Comparison of ENCODE assay signal across 26 mouse cellular contexts in genomic region chr8:111748766-111749165, GRCm38 (mm10). TPM values are rescaled to one million over a fixed set of nuclear protein-coding genes. Genes with fewer than 3 reads are reported as not detected.
DNase-seq lines count a peak whose midpoint lies in the region; ATAC-seq and TF ChIP-seq lines count a peak whose summit lies in the region.
"Had no signal": no experiment of that assay in that cellular context is flagged by ENCODE, and none has a peak within 500 bp of the region (broad histone marks: within the 10 kb centered on the region; RNA-seq: fewer than 3 reads in every experiment).

No protein-coding gene starts in this region.

- TF ChIP-seq POLR2A in cerebellum, adult 2 months (IDR thresholded peaks at IDR 0.05; ENCODE audit: borderline replicate concordance, insufficient read depth, low read length), result no peak

- H3K4me2 ChIP-seq in heart, embryonic 15.5 days, result no peak overlapping the region
- H3K4me2 ChIP-seq: embryonic facial prominence, embryonic 15.5 days; forebrain, embryonic 15.5 days; heart, embryonic 13.5 days; hindbrain, embryonic 12.5 days had no signal

- H3K4me3 ChIP-seq in heart, embryonic 15.5 days, result no peak overlapping the region
- H3K4me3 ChIP-seq in ES-E14 (ENCODE audit: insufficient read depth in 1 of 2, low read depth in 1 of 2, low read length in 2 of 2, poor library complexity in 1 of 2, severe bottlenecking in 1 of 2), result no peak overlapping the region
- H3K4me3 ChIP-seq in limb, embryonic 10.5 days, result no peak overlapping the region
- H3K4me3 ChIP-seq in layer of hippocampus, adult 2 months, result no peak overlapping the region
- no peak overlapping the region for H3K4me3 ChIP-seq in cerebellum, adult 2 months (replicated peaks; ENCODE audit: insufficient read depth, low read depth, low read length)
- H3K4me3 ChIP-seq: embryonic facial prominence, embryonic 15.5 days; erythroblast, embryonic 14.5 days; forebrain, embryonic 10.5 days; forebrain, embryonic 15.5 days; heart, embryonic 13.5 days; hindbrain, embryonic 12.5 days had no signal

- no peak overlapping the region for H3K9ac ChIP-seq in heart, embryonic 15.5 days
- H3K9ac ChIP-seq in ES-E14 (ENCODE audit: insufficient read depth, low read depth, low read length, poor library complexity, severe bottlenecking), result no peak overlapping the region
- H3K9ac ChIP-seq: embryonic facial prominence, embryonic 15.5 days; forebrain, embryonic 15.5 days; heart, embryonic 13.5 days; hindbrain, embryonic 12.5 days had no signal

- H3K36me3 ChIP-seq in heart, embryonic 15.5 days, result no peaks in the 10 kb centered on the region
- H3K36me3 ChIP-seq in ES-E14 (ENCODE audit: control insufficient read depth, insufficient read depth, low read length, poor library complexity, severe bottlenecking), result no peaks in the 10 kb centered on the region
- H3K36me3 ChIP-seq in limb, embryonic 10.5 days, result no peaks in the 10 kb centered on the region
- H3K36me3 ChIP-seq: embryonic facial prominence, embryonic 15.5 days; forebrain, embryonic 10.5 days; forebrain, embryonic 15.5 days; heart, embryonic 13.5 days; hindbrain, embryonic 12.5 days had no signal

- TF ChIP-seq CTCF in layer of hippocampus, adult 2 months (conservative IDR thresholded peaks at IDR 0.05), result no peak
- no peak for TF ChIP-seq CTCF in cerebellum, adult 2 months (IDR thresholded peaks at IDR 0.05; ENCODE audit: borderline replicate concordance, insufficient read depth, low read depth, low read length)

- in situ Hi-C loops in ES-E14 (cut with MboI; ENCODE audit: low sequenced_read_pairs in 2 of 2, unreplicated experiment in 2 of 2), result no loop called here

- no peaks in the 10 kb centered on the region for H3K27me3 ChIP-seq in heart, embryonic 15.5 days
- peaks cover 7% of the 10 kb centered on the region; the same call in 1 of the 2 replicates for H3K27me3 ChIP-seq in limb, embryonic 10.5 days (ENCODE audit: low read depth, poor library complexity, severe bottlenecking)
- H3K27me3 ChIP-seq in cerebellum, adult 2 months (ENCODE audit: control insufficient read depth, insufficient read depth, low read length), result no peaks in the 10 kb centered on the region
- H3K27me3 ChIP-seq: embryonic facial prominence, embryonic 15.5 days; forebrain, embryonic 15.5 days; heart, embryonic 13.5 days; hindbrain, embryonic 12.5 days had no signal

- H3K9me3 ChIP-seq in heart, embryonic 15.5 days (replicated peaks), result no peaks in the 10 kb centered on the region
- H3K9me3 ChIP-seq in ES-E14 (ENCODE audit: control insufficient read depth, insufficient read depth, low read depth, low read length), result no peaks in the 10 kb centered on the region
- H3K9me3 ChIP-seq in limb, embryonic 10.5 days (replicated peaks), result no peaks in the 10 kb centered on the region
- H3K9me3 ChIP-seq: embryonic facial prominence, embryonic 15.5 days; forebrain, embryonic 10.5 days; forebrain, embryonic 15.5 days; heart, embryonic 13.5 days; hindbrain, embryonic 12.5 days had no signal

- ATAC-seq in heart, embryonic 15.5 days (replicated peaks; ENCODE audit: insufficient number of reproducible peaks, insufficient read depth, low FRiP score, low read depth), result no peak
- ATAC-seq: forebrain, embryonic 15.5 days; hindbrain, embryonic 16.5 days had no signal

- H3K4me1 ChIP-seq in heart, embryonic 15.5 days (replicated peaks), result peaks cover 31% of the 10 kb centered on the region
- H3K4me1 ChIP-seq in ES-E14 (ENCODE audit: control insufficient read depth in 2 of 2, insufficient read depth in 2 of 2, low read length in 2 of 2, poor library complexity in 1 of 2), result peaks cover 12 to 30% of the 10 kb centered on the region in 2 experiments
- peaks cover 31% of the 10 kb centered on the region for H3K4me1 ChIP-seq in limb, embryonic 10.5 days
- H3K4me1 ChIP-seq in cerebellum, adult 2 months (ENCODE audit: control insufficient read depth, insufficient read depth, low read length), result peaks cover 17% of the 10 kb centered on the region

- WGBS in heart, embryonic 15.5 days, result 51% methylated on average over 6 of the region's 6 CpGs
- WGBS in limb, embryonic 10.5 days, result 60% methylated on average over 6 of the region's 6 CpGs
- WGBS in cerebellum, adult 2 months, result 63% methylated on average over 6 of the region's 6 CpGs

- 0 out of 2 replicates have a peak overlapping the region, but pooled peaks have one; percentile 40 for H3K27ac ChIP-seq in heart, embryonic 15.5 days
- H3K27ac ChIP-seq in ES-E14 (ENCODE audit: insufficient read depth, low read depth, low read length, poor library complexity, severe bottlenecking), result peak overlapping the region; percentile 87; the same call in 1 of the 2 replicates
- peak overlapping the region; percentile 30; the same call in 1 of the 2 replicates for H3K27ac ChIP-seq in limb, embryonic 10.5 days
- H3K27ac ChIP-seq in layer of hippocampus, adult 2 months, result no peak overlapping the region
- no peak overlapping the region for H3K27ac ChIP-seq in cerebellum, adult 2 months (ENCODE audit: insufficient read depth, low read length)
- H3K27ac ChIP-seq: embryonic facial prominence, embryonic 15.5 days; forebrain, embryonic 10.5 days; forebrain, embryonic 15.5 days; heart, embryonic 13.5 days; hindbrain, embryonic 12.5 days had no signal

- DNase-seq in heart, adult 9 months (ENCODE audit: low spot score in 2 of 2), result no peak
- DNase-seq in ES-E14 (ENCODE audit: low read depth, low spot score), result no peak
- no peak for DNase-seq in limb, embryonic 10.5 days (ENCODE audit: low spot score)
- DNase-seq in layer of hippocampus, adult 2 months (ENCODE audit: low spot score in 2 of 2), result no peak
- DNase-seq in lung, postnatal 10 days, result no peak
- DNase-seq in cerebellum, adult 2 months, result no peak
- DNase-seq: adrenal gland, adult 2 months; adrenal gland, postnatal 25 days; cerebellum, adult 8-10 months; cerebellum, postnatal 14 days; embryo, embryonic 11 days; gastrocnemius, postnatal 10 days; heart, postnatal 10 days; heart, postnatal 4 days had no signal

TF ChIP-seq in ES-E14, 5 proteins besides CTCF, POLR2A, EP300 and RAD21:
- TF ChIP-seq ZC3H11A (IDR thresholded peaks at IDR 0.05; ENCODE audit: borderline replicate concordance, low read depth, low read length) (no peak), MAFK (IDR thresholded peaks at IDR 0.05; ENCODE audit: insufficient read depth, low read depth, low read length) (no peak), ZNF384 (IDR thresholded peaks at IDR 0.05; ENCODE audit: low read depth, low read length) (peak; percentile 1; the same call in 1 of the 2 replicates), CHD2 (IDR thresholded peaks at IDR 0.05; ENCODE audit: low read depth, low read length) (no peak)

RNA-seq across cellular contexts. Expression of gene Bcar1, which starts 5.2 kb away (rescaled TPM):
- polyA plus RNA-seq in heart, embryonic 15.5 days (2015; fragmentation: Nextera tagmentation; extraction: Ambion mirVana), result 40.1 and 45.3 TPM in 2 replicates
- 52.9 and 72.6 TPM in 2 replicates for total RNA-seq in ES-E14 (2012; rRNA removed)
- 50.2 and 50.4 TPM in 2 replicates for polyA plus RNA-seq in limb, embryonic 10.5 days (2016; fragmentation: Nextera tagmentation; extraction: Ambion mirVana)
- 10 to 100 TPM; 66.1 to 69.7 TPM for total RNA-seq in layer of hippocampus, adult 2 months (2021)
- 129 and 146 TPM in 2 replicates for polyA plus RNA-seq in cerebellum, adult 2 months (2012; rRNA removed)
- total RNA-seq: common myeloid progenitor, adult 5-6 weeks had no signal

RNA-seq across cellular contexts. Expression of gene Ctrb1, which starts 58.0 kb away (rescaled TPM):
- polyA plus RNA-seq in heart, embryonic 15.5 days (2015; fragmentation: Nextera tagmentation; extraction: Ambion mirVana), result 0.43 and 2.9 TPM in 2 replicates
- total RNA-seq in ES-E14 (2012; rRNA removed), result 0.22 and 0.48 TPM in 2 replicates
- not detected in 2 replicates for polyA plus RNA-seq in limb, embryonic 10.5 days (2016; fragmentation: Nextera tagmentation; extraction: Ambion mirVana)
- total RNA-seq in layer of hippocampus, adult 2 months (2021), result not detected
- polyA plus RNA-seq in cerebellum, adult 2 months (2012; rRNA removed), result 0.29 and 0.33 TPM in 2 replicates
- total RNA-seq: adrenal gland, postnatal 25 days; common myeloid progenitor, adult 5-6 weeks; gastrocnemius, postnatal 10 days; heart, adult 8-10 months; heart, postnatal 4 days; MEL had no signal
- polyA plus RNA-seq: embryonic facial prominence, embryonic 11.5 days; erythroblast, embryonic 14.5 days; forebrain, embryonic 10.5 days; forebrain, embryonic 15.5 days; heart, embryonic 13.5 days; hindbrain, embryonic 12.5 days; hindbrain, embryonic 16.5 days had no signal

Comparison
In these comparisons a context has a peak if more than half of its experiments do, and no peak if none do; other contexts are left out.
1. H3K27ac ChIP-seq: peak in heart, embryonic 15.5 days (single experiment), ES-E14 (single experiment) and limb, embryonic 10.5 days (single experiment); none in layer of hippocampus, adult 2 months (single experiment) and cerebellum, adult 2 months (single experiment).